Mouse (Mus musculus) olfactory bulb, adult 2 months (tissue): ENCODE measurements around the gene Mtmr3. TPM values are rescaled to one million over a fixed set of nuclear protein-coding genes. Genes with fewer than 3 reads are reported as not detected.

ENCODE experiments used
- H3K27ac ChIP-seq: fragments of 200-500 bp; 2 replicates; pipeline ENCODE4 v1.5.1; 2012; ENCODE audit warnings: low read depth, low read length; ENCODE audit not compliant: insufficient read depth
- H3K4me1 ChIP-seq: fragments of 200-500 bp; 2 replicates; pipeline ENCODE4 v1.6.1; 2012; ENCODE audit warnings: low read length; ENCODE audit not compliant: control insufficient read depth, insufficient read depth
- H3K4me3 ChIP-seq: fragments of 200-500 bp; 2 replicates; pipeline ENCODE4 v1.5.1; 2012; ENCODE audit warnings: mild to moderate bottlenecking, low read depth, low read length, moderate library complexity; ENCODE audit not compliant: insufficient read depth
- CTCF ChIP-seq: fragments of 200-500 bp; IDR thresholded peaks from 2 replicates; pipeline ENCODE4 v1.5.1; 2012; ENCODE audit warnings: low read depth, mild to moderate bottlenecking, low read length, moderate library complexity; ENCODE audit not compliant: insufficient read depth
- POLR2A ChIP-seq: fragments of 200-500 bp; IDR thresholded peaks from 2 replicates; pipeline ENCODE4 v1.6.1; 2012; ENCODE audit warnings: mild to moderate bottlenecking, low read depth, low read length, moderate library complexity; ENCODE audit not compliant: insufficient read depth
- WGBS: fragments of 180-500 bp; shearing (Covaris S2); methylation state at CpG from one replicate; pipeline ENCODE4 v1.1.7; 2018; 5-methylcytosine and 5-hydroxymethylcytosine counted together
- polyA plus RNA-seq: library from polyadenylated mRNA; stranded (reverse); fragments of >200 nt; gene quantifications from 2 replicates; pipeline ENCODE4 v1.2.4, GENCODE M21; 2012; ENCODE audit warnings: low replicate concordance; ENCODE audit not compliant: missing spikeins, insufficient read depth, insufficient read length

Mtmr3 gene
- polyA plus RNA-seq: not detected in 2 replicates

GRCm38 (mm10) chr11:4594608-4595500, at the start of gene Mtmr3:
Gene Mtmr3 (minus strand): TSS chr11:4594863.
- WGBS: 5% methylated on average over 53 of the region's 53 CpGs
- TF ChIP-seq POLR2A (peak; percentile 64; the same call in 1 of the 2 replicates), CTCF (no peak)
- peak within 1 kb of the TSS; percentile 74 for H3K4me3 ChIP-seq
- no peaks in the 10 kb centered on the region for H3K4me1 ChIP-seq
- H3K27ac ChIP-seq: peak within 1 kb of the TSS; percentile 71

- peaks cover 6% of the 10 kb centered on the region for H3K4me1 ChIP-seq
- TF ChIP-seq POLR2A (no peak), CTCF (no peak)
- H3K4me3 ChIP-seq: no peak overlapping the region
- H3K27ac ChIP-seq: no peak overlapping the region
- WGBS: 65% methylated on average over 5 of the region's 5 CpGs
These were observed 49.1 kb upstream of the Mtmr3 start for GRCm38 (mm10) chr11:4643722-4644121.

- TF ChIP-seq POLR2A (no peak), CTCF (no peak)
- no peak overlapping the region for H3K27ac ChIP-seq
- no peak overlapping the region for H3K4me3 ChIP-seq
- peaks cover 8% of the 10 kb centered on the region for H3K4me1 ChIP-seq
These were observed 46.5 kb upstream of the Mtmr3 start for GRCm38 (mm10) chr11:4641185-4641584.

GRCm38 (mm10) chr11:4638261-4638660, 43.6 kb upstream of the Mtmr3 start:
- TF ChIP-seq CTCF: no peak
- TF ChIP-seq POLR2A: no peak
- Histone ChIP-seq H3K4me1 (peaks cover 8% of the 10 kb centered on the region), H3K27ac (no peak overlapping the region), H3K4me3 (peak overlapping the region; percentile 83)
- WGBS: 12% methylated on average over 7 of the region's 7 CpGs

- H3K4me3 ChIP-seq: peak within 1 kb of the TSS; percentile 83
- H3K27ac ChIP-seq: no peak within 1 kb of the TSS
- H3K4me1 ChIP-seq: peaks cover 8% of the 10 kb centered on the region
- TF ChIP-seq CTCF (no peak), POLR2A (peak; percentile 47; the same call in 1 of the 2 replicates)
- under 1% methylated on average over 35 of the region's 35 CpGs for WGBS
These were observed 43.0 kb upstream of the Mtmr3 start, which contains the start of gene Ascc2 for GRCm38 (mm10) chr11:4637534-4638234. Gene Ascc2 (plus strand): TSS chr11:4637747.

- Histone ChIP-seq H3K27ac (no peak overlapping the region), H3K4me3 (no peak overlapping the region), H3K4me1 (peaks cover 8% of the 10 kb centered on the region)
- TF ChIP-seq POLR2A (no peak), CTCF (no peak)
- 46% methylated on average over 5 of the region's 5 CpGs for WGBS
These were observed 42.2 kb upstream of the Mtmr3 start for GRCm38 (mm10) chr11:4636782-4637342.

- Histone ChIP-seq H3K4me1 (peaks cover 5% of the 10 kb centered on the region; the same call in 1 of the 2 replicates), H3K4me3 (no peak overlapping the region), H3K27ac (no peak overlapping the region)
- 74% methylated on average over 5 of the region's 5 CpGs for WGBS
- TF ChIP-seq CTCF (no peak), POLR2A (no peak)
These were observed 39.7 kb upstream of the Mtmr3 start for GRCm38 (mm10) chr11:4634395-4634794.

- Histone ChIP-seq H3K27ac (no peak overlapping the region), H3K4me1 (peaks cover 2% of the 10 kb centered on the region; the same call in 1 of the 2 replicates), H3K4me3 (no peak overlapping the region)
- no peak for TF ChIP-seq POLR2A
- no peak for TF ChIP-seq CTCF
- WGBS: 36% methylated on average over 2 of the region's 2 CpGs
These were observed 38.8 kb upstream of the Mtmr3 start for GRCm38 (mm10) chr11:4633420-4633819.
